Mouse (Mus musculus) embryonic fibroblast, embryonic 13.5 days (primary cell): ENCODE data around the gene Stxbp6. TPM values are rescaled to one million over a fixed set of nuclear protein-coding genes. Genes with fewer than 3 reads are reported as not detected.

ENCODE experiments used
- H3K27ac ChIP-seq: 2 replicates; pipeline ENCODE4 v1.5.1; 2012; ENCODE audit warnings: low read length, control low read depth, inconsistent platforms; ENCODE audit not compliant: insufficient read depth
- H3K4me1 ChIP-seq: 2 replicates; pipeline ENCODE4 v1.6.1; 2011; ENCODE audit warnings: low read length; ENCODE audit not compliant: control insufficient read depth, insufficient read depth
- H3K4me3 ChIP-seq: 2 replicates; pipeline ENCODE4 v1.5.1; 2011; ENCODE audit warnings: mild to moderate bottlenecking, control low read depth, low read length; ENCODE audit not compliant: insufficient read depth
- CTCF ChIP-seq: IDR thresholded peaks from 2 replicates; pipeline ENCODE4 v1.5.1; 2011; ENCODE audit warnings: mild to moderate bottlenecking, control low read depth, low read length, moderate library complexity, borderline replicate concordance; ENCODE audit not compliant: insufficient read depth
- POLR2A ChIP-seq: IDR thresholded peaks from 2 replicates; pipeline ENCODE4 v1.6.1; 2011; ENCODE audit warnings: low read depth, mild to moderate bottlenecking, control low read depth, low read length, moderate library complexity
- polyA plus RNA-seq: library from polyadenylated mRNA; stranded (reverse); fragments of >200 nt; gene quantifications from 2 replicates; pipeline ENCODE4 v1.2.4, GENCODE M21; 2011; ENCODE audit warnings: low read depth; ENCODE audit not compliant: missing spikeins, insufficient read length

Gene Stxbp6
- polyA plus RNA-seq, 1 experiment: 5.8 TPM

- H3K4me1 ChIP-seq: no peaks in the 10 kb centered on the region
- TF ChIP-seq POLR2A (no peak), CTCF (no peak)
- H3K27ac ChIP-seq: no peak overlapping the region
- no peak overlapping the region for H3K4me3 ChIP-seq
Observed at GRCm38 (mm10) chr12:45037496-45037895, 37.0 kb downstream of the Stxbp6 start.

- Histone ChIP-seq H3K4me1 (no peaks in the 10 kb centered on the region), H3K4me3 (no peak overlapping the region), H3K27ac (no peak overlapping the region)
- no peak for TF ChIP-seq CTCF
Observed at GRCm38 (mm10) chr12:45037091-45037490, 37.4 kb downstream of the Stxbp6 start.

GRCm38 (mm10) chr12:45030681-45031080, 43.8 kb downstream of the Stxbp6 start:
- Histone ChIP-seq H3K4me1 (no peaks in the 10 kb centered on the region), H3K27ac (no peak overlapping the region), H3K4me3 (no peak overlapping the region)
- TF ChIP-seq POLR2A: no peak
- TF ChIP-seq CTCF: no peak

- Histone ChIP-seq H3K4me3 (no peak overlapping the region), H3K4me1 (no peaks in the 10 kb centered on the region), H3K27ac (no peak overlapping the region)
- TF ChIP-seq POLR2A (no peak), CTCF (no peak)
Observed at GRCm38 (mm10) chr12:45026347-45026746, 48.2 kb downstream of the Stxbp6 start.

GRCm38 (mm10) chr12:45020018-45020417, 54.5 kb downstream of the Stxbp6 start:
- Histone ChIP-seq H3K4me3 (no peak overlapping the region), H3K27ac (no peak overlapping the region), H3K4me1 (no peaks in the 10 kb centered on the region)
- TF ChIP-seq POLR2A (no peak), CTCF (no peak)

- TF ChIP-seq CTCF: no peak
- TF ChIP-seq POLR2A: no peak
Observed at GRCm38 (mm10) chr12:45019059-45019822, 55.3 kb downstream of the Stxbp6 start.

GRCm38 (mm10) chr12:45013246-45013756, 61.2 kb downstream of the Stxbp6 start:
- TF ChIP-seq CTCF (no peak), POLR2A (no peak)
- Histone ChIP-seq H3K27ac (no peak overlapping the region), H3K4me3 (no peak overlapping the region), H3K4me1 (peaks cover 6% of the 10 kb centered on the region)

More at GRCm38 (mm10) chr12:45019059-45019822, 55.3 kb downstream of the Stxbp6 start:
- Histone ChIP-seq H3K4me1 (no peaks in the 10 kb centered on the region), H3K27ac (no peak overlapping the region), H3K4me3 (no peak overlapping the region)

GRCm38 (mm10) chr12:45011436-45012089, 62.9 kb downstream of the Stxbp6 start:
- no peak overlapping the region for H3K4me3 ChIP-seq
- H3K4me1 ChIP-seq: peaks cover 6% of the 10 kb centered on the region
- no peak for TF ChIP-seq CTCF
- no peak for TF ChIP-seq POLR2A
- no peak overlapping the region for H3K27ac ChIP-seq

GRCm38 (mm10) chr12:45011006-45011405, 63.5 kb downstream of the Stxbp6 start:
- no peak overlapping the region for H3K27ac ChIP-seq
- H3K4me1 ChIP-seq: peaks cover 6% of the 10 kb centered on the region
- H3K4me3 ChIP-seq: no peak overlapping the region
- TF ChIP-seq CTCF: no peak
